Mouse (Mus musculus): ENCODE results near the gene Acsf2.

GRCm38 (mm10) chr11:94617646-94618045 lies 16.0 kb upstream of the Acsf2 start:
- no peak for TF ChIP-seq CTCF (IDR thresholded peaks at IDR 0.05; ENCODE audit: extremely low read depth, insufficient read depth, insufficient read length, insufficient replicate concordance)
- TF ChIP-seq POLR2A (IDR thresholded peaks at IDR 0.05; ENCODE audit: low read depth, low read length), result no peak
